Mouse (Mus musculus): Measurements from ENCODE around the gene C87436. TPM values are rescaled to one million over a fixed set of nuclear protein-coding genes. Genes with fewer than 3 reads are reported as not detected.

The C87436 gene
- total and polyA plus RNA-seq, 3 experiments, result 11.6 to 18.5 TPM; not detected in 1

DNA sequence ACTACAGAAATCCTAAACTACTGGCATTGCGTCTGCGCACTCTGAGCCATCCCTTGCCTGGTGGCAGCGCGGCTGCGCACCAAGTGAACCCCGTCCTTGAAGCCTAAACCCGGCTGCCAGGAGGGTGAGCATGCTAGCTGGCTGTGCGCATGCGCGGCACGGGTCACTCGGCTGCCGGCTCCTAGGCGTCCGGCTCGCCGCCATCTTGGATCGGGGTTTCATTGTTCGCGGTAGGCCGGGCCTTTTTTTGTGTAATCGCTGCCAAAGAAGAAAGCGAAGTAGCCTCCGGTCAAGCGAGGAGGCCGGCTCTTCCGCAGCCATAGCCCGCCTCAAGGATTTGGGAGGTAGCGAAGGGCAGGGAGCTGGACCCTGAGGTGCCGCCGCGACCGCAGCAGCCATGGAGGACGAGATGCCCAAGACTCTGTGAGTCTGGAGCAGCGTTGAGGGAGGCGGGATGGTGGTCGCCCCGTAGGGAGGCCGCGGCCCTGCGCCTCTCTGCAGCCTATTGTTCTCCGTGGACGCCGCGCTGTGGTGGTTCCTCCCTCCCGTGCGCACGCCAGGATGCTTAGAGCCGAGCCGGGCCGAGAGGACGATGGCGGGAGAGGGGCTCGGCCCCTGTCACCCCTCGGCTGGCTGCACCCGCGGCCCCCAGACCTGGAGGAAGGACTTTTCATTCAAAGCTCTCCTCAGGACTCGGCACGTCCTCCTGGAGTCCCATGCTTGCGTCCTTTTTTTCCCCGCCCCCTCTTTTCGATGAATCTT, 33.9 kb upstream of the C87436 start, which contains the start of gene Tia1 (continued):
- peak; percentile 27; the same call in 1 of the 2 replicates for TF ChIP-seq ETS1 (IDR thresholded peaks at IDR 0.05; ENCODE audit: low read depth, low read length)
- no peak for TF ChIP-seq ELF1 (IDR thresholded peaks at IDR 0.05; ENCODE audit: low read depth, low read length)
- no peak for TF ChIP-seq UBTF (IDR thresholded peaks at IDR 0.05; ENCODE audit: borderline replicate concordance, insufficient read depth, low read depth, low read length)

DNA sequence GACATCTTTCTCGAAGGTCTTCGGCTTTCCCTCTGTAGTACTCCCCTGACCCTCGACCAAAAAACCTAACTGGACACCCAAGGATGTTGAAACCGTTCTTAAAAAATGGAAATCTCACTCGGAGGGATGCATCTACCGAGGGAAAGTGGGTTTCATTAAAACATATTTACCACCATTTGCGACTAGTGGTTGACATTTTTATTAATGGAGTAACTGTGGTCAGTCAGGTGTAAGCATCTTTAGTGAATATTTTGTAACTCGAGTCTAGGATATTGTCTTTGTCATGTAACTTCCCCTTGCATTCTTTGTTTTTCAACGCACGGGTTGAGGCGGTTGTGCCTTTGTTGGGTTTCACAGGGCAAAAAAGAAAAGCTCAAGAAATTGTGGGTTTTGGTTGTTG, 33.2 kb upstream of the C87436 start:
- Histone ChIP-seq H3K36me3 (ENCODE audit: control insufficient read depth in 1 of 2, insufficient read depth in 2 of 2, low read length in 2 of 2) (peaks cover 0 to 18% of the 10 kb centered on the region in 2 experiments; a peak in 3 of 4 replicates), H3K27me3 (ENCODE audit: control insufficient read depth in 1 of 2, insufficient read depth in 2 of 2, low read length in 2 of 2) (no peaks in the 10 kb centered on the region), H3K27ac (ENCODE audit: control insufficient read depth, low read depth, low read length) (peak overlapping the region; percentile 39), H3K4me3 (ENCODE audit: control insufficient read depth in 1 of 2, insufficient read depth in 1 of 2, low read depth in 2 of 2, low read length in 2 of 2) (peak overlapping the region; percentile 80 to 83), H3K9ac (ENCODE audit: control insufficient read depth, low read depth, low read length, poor library complexity, severe bottlenecking) (peak overlapping the region; percentile 94), H3K4me1 (ENCODE audit: control insufficient read depth in 1 of 2, insufficient read depth in 2 of 2, low read length in 2 of 2) (peaks cover 0 to 8% of the 10 kb centered on the region in 2 experiments; a peak in 3 of 4 replicates), H3K79me2 (ENCODE audit: control insufficient read depth, insufficient read depth, low read length, poor library complexity) (peaks cover 27% of the 10 kb centered on the region), H3K9me3 (replicated peaks; ENCODE audit: insufficient read depth, low read length) (no peaks in the 10 kb centered on the region)
- peak; percentile 66 for DNase-seq (ENCODE audit: low read depth, low spot score)
- TF ChIP-seq MAX (IDR thresholded peaks at IDR 0.05; ENCODE audit: low read length) (no peak), CHD1 (IDR thresholded peaks at IDR 0.05; ENCODE audit: low read depth, low read length) (peak; percentile 82), POLR2A (IDR thresholded peaks at IDR 0.05; ENCODE audit: control insufficient read depth in 1 of 2, insufficient read depth in 1 of 2, low read depth in 1 of 2, low read length in 2 of 2, poor library complexity in 1 of 2) (no peak), NRF1 (IDR thresholded peaks at IDR 0.05; ENCODE audit: insufficient read depth, low read depth, low read length, poor library complexity, severe bottlenecking) (0 out of 2 replicates have a peak, but pooled peaks have one; percentile 11), CTCF (IDR thresholded peaks at IDR 0.05 in 2 of 3, conservative IDR thresholded peaks at IDR 0.05 in 1 of 3; ENCODE audit: control insufficient read depth in 1 of 3, insufficient read depth in 1 of 3, low read depth in 2 of 3, low read length in 3 of 3, poor library complexity in 1 of 3, severe bottlenecking in 1 of 3) (no peak), SIN3A (IDR thresholded peaks at IDR 0.05; ENCODE audit: low read length) (peak; percentile 67), RAD21 (IDR thresholded peaks at IDR 0.05; ENCODE audit: low read depth, low read length) (no peak), POLR2AphosphoS5 (IDR thresholded peaks at IDR 0.05; ENCODE audit: borderline replicate concordance, low read depth, low read length) (no peak), MYB (IDR thresholded peaks at IDR 0.05; ENCODE audit: low read depth, low read length) (no peak), KAT2A (conservative IDR thresholded peaks at IDR 0.05; ENCODE audit: low read depth, low read length) (no peak), USF1 (IDR thresholded peaks at IDR 0.05; ENCODE audit: low read depth, low read length) (no peak), GABPA (IDR thresholded peaks at IDR 0.05; ENCODE audit: low read depth, low read length) (no peak), POLR2AphosphoS2 (IDR thresholded peaks at IDR 0.05; ENCODE audit: low read length) (no peak), TBP (IDR thresholded peaks at IDR 0.05; ENCODE audit: low read depth, low read length) (no peak), ZC3H11A (IDR thresholded peaks at IDR 0.05; ENCODE audit: low read depth, low read length) (no peak), MYC (IDR thresholded peaks at IDR 0.05; ENCODE audit: low read depth, low read length) (no peak), BHLHE40 (IDR thresholded peaks at IDR 0.05; ENCODE audit: borderline replicate concordance, low read depth, low read length) (no peak), SMC3 (IDR thresholded peaks at IDR 0.05; ENCODE audit: low read depth, low read length) (no peak), MEF2A (IDR thresholded peaks at IDR 0.05; ENCODE audit: extremely low read depth, insufficient replicate concordance, low read depth, low read length, poor library complexity, severe bottlenecking) (no peak), RCOR1 (IDR thresholded peaks at IDR 0.05; ENCODE audit: low read depth, low read length) (no peak), E2F4 (IDR thresholded peaks at IDR 0.05; ENCODE audit: borderline replicate concordance, low read depth, low read length) (no peak), UBTF (IDR thresholded peaks at IDR 0.05; ENCODE audit: borderline replicate concordance, insufficient read depth, low read depth, low read length) (no peak), ZMIZ1 (IDR thresholded peaks at IDR 0.05; ENCODE audit: low read depth, low read length) (no peak), USF2 (IDR thresholded peaks at IDR 0.05; ENCODE audit: borderline replicate concordance in 1 of 2, insufficient read depth in 1 of 2, low read depth in 1 of 2, low read length in 2 of 2) (no peak), HCFC1 (IDR thresholded peaks at IDR 0.05; ENCODE audit: low read depth, low read length) (0 out of 2 replicates have a peak, but pooled peaks have one; percentile 29), EP300 (IDR thresholded peaks at IDR 0.05; ENCODE audit: low read depth in 1 of 2, low read length in 2 of 2) (no peak), ELF1 (IDR thresholded peaks at IDR 0.05; ENCODE audit: low read depth, low read length) (no peak), MAFK (IDR thresholded peaks at IDR 0.05; ENCODE audit: borderline replicate concordance, low read depth, low read length) (no peak), ZKSCAN1 (IDR thresholded peaks at IDR 0.05; ENCODE audit: low read depth, low read length) (no peak), JUND (IDR thresholded peaks at IDR 0.05; ENCODE audit: low read depth, low read length) (no peak), TCF12 (IDR thresholded peaks at IDR 0.05; ENCODE audit: low read depth, low read length) (peak; percentile 29; the same call in 1 of the 2 replicates), ETS1 (IDR thresholded peaks at IDR 0.05; ENCODE audit: low read depth, low read length) (0 out of 2 replicates have a peak, but pooled peaks have one; percentile 23)

Measured in MEL (cell line).